Mouse (Mus musculus) retina, embryonic 14.5 days (tissue): ENCODE data around the gene Kdm4b.

Experiments used
- DNase-seq: peaks from one replicate; pipeline ENCODE4 v3.0.0-alpha.2; 2015; ENCODE audit warnings: low spot score

Kdm4b gene

GRCm38 (mm10) chr17:56348128-56348527 lies 22.3 kb downstream of the Kdm4b start:
- DNase-seq, result no peak

GRCm38 (mm10) chr17:56348586-56348985 lies 22.7 kb downstream of the Kdm4b start:
- DNase-seq, result no peak

GRCm38 (mm10) chr17:56350694-56351093 lies 24.8 kb downstream of the Kdm4b start:
- peak; percentile 87 for DNase-seq

GRCm38 (mm10) chr17:56356921-56357885 lies 31.3 kb downstream of the Kdm4b start:
- DNase-seq, result peak; percentile 94

- no peak for DNase-seq
These were observed 33.4 kb downstream of the Kdm4b start for GRCm38 (mm10) chr17:56359183-56359725.

GRCm38 (mm10) chr17:56359864-56360263 lies 34.0 kb downstream of the Kdm4b start:
- DNase-seq, result no peak

- peak; percentile 80 for DNase-seq
These were observed 34.6 kb downstream of the Kdm4b start for GRCm38 (mm10) chr17:56360451-56360850.

GRCm38 (mm10) chr17:56361542-56361941 lies 35.7 kb downstream of the Kdm4b start:
- DNase-seq, result no peak

- no peak for DNase-seq
These were observed 40.2 kb downstream of the Kdm4b start for GRCm38 (mm10) chr17:56365791-56366673.

GRCm38 (mm10) chr17:56368291-56368790 lies 42.5 kb downstream of the Kdm4b start:
- no peak for DNase-seq

GRCm38 (mm10) chr17:56370090-56370489 lies 44.2 kb downstream of the Kdm4b start:
- DNase-seq, result no peak

- DNase-seq, result no peak
These were observed 45.3 kb downstream of the Kdm4b start for GRCm38 (mm10) chr17:56371029-56371660.

- peak; percentile 25 for DNase-seq
These were observed 46.2 kb downstream of the Kdm4b start for GRCm38 (mm10) chr17:56372109-56372508.

GRCm38 (mm10) chr17:56373136-56374034 lies 47.5 kb downstream of the Kdm4b start:
- DNase-seq, result no peak

- no peak for DNase-seq
These were observed 49.0 kb downstream of the Kdm4b start for GRCm38 (mm10) chr17:56374851-56375250.

- no peak for DNase-seq
These were observed 53.5 kb downstream of the Kdm4b start for GRCm38 (mm10) chr17:56379281-56379834.

GRCm38 (mm10) chr17:56380286-56380685 lies 54.4 kb downstream of the Kdm4b start:
- DNase-seq, result peak; percentile 28

GRCm38 (mm10) chr17:56381183-56381582 lies 55.3 kb downstream of the Kdm4b start:
- DNase-seq, result peak; percentile 35

- DNase-seq, result peak; percentile 16
These were observed 57.1 kb downstream of the Kdm4b start for GRCm38 (mm10) chr17:56382997-56383396.

GRCm38 (mm10) chr17:56384903-56385302 lies 59.0 kb downstream of the Kdm4b start:
- no peak for DNase-seq
